Mouse (Mus musculus) kidney, adult 2 months (tissue): ENCODE measurements at regions not wholly inside any gene's neighbourhood (a gene's known extent, or its start where the extent isn't known, plus 50 kb on each side); places are given as distances from the start of the nearest gene placed in this dataset.

Experiments
- CTCF ChIP-seq: fragments of 200-500 bp; conservative IDR thresholded peaks from 2 replicates; pipeline ENCODE4 v1.5.1; 2011; ENCODE audit warnings: low read depth, mild to moderate bottlenecking, control low read depth, low read length, moderate library complexity, mixed read lengths; ENCODE audit not compliant: insufficient read depth, insufficient read length
- POLR2A ChIP-seq: fragments of 200-500 bp; IDR thresholded peaks from one replicate; pipeline ENCODE4 v1.6.1; 2011; ENCODE audit warnings: low read depth, low read length, control low read depth

- no peak for TF ChIP-seq CTCF
- TF ChIP-seq POLR2A = no peak
Measured at GRCm38 (mm10) chr8:33010106-33010505, 418.4 kb upstream of the 5930422O12Rik start.
